Mouse (Mus musculus): ENCODE data around the gene Arhgef39.

Gene Arhgef39

DNA sequence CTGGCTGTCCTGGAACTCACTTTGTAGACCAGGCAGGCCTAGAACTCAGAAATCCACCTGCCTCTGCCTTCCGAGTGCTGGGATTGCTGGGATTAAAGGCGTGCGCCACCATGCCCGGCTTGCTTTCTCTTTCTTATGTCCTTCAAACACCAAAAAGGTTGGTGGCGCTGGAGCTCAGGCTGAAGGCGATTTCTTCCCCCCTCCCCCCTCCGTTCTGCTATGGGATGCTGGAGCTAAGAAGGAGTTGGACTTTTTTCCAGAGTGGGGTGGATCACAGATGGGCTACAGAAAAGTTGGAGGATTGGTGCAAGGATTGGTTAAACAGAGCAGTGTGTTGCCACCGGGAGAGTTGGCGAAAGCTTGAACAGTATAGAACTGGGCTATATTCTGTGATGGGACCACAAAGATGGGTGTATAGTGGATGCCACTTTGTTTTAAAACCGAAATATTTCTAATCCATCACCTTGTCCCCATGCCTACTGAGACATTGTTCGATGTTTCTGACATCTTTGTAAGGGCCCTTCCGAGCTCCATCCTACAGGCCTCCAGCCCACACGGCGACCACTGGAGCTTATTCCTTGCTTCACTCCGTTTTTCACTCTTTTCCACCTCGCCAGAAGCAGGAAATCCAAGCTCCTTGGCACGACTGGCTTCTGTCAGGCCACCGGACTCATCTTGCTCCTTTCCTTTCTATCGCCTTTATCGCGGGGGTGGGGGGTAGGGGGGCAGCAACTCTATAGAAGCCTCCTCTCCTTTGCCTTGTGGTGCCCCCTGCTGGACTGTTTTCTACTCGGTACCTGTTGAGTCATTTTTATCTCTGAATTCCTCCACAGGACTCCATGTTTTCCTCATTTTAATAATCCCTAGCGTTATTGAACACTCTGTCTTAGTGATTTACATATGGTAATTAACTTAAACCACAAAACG is 20.3 kb downstream of the Arhgef39 start:
- no peak for DNase-seq

DNA sequence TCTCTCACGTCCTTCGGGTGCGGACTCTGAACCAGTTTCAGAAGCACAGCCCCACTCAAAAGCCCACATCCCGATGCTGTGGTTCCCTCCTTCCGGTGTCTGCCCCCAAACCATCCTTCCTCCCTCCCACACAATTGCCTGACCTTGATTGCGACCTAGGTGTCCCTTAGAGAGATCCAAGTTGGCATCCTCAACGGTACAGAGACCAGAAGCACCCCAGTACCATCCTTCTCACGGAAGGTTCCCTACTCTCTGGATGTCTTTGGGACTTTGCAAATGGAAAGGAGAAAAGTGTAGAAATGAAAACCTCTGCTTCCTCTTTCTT is 21.0 kb downstream of the Arhgef39 start:
- no peak for DNase-seq

DNA sequence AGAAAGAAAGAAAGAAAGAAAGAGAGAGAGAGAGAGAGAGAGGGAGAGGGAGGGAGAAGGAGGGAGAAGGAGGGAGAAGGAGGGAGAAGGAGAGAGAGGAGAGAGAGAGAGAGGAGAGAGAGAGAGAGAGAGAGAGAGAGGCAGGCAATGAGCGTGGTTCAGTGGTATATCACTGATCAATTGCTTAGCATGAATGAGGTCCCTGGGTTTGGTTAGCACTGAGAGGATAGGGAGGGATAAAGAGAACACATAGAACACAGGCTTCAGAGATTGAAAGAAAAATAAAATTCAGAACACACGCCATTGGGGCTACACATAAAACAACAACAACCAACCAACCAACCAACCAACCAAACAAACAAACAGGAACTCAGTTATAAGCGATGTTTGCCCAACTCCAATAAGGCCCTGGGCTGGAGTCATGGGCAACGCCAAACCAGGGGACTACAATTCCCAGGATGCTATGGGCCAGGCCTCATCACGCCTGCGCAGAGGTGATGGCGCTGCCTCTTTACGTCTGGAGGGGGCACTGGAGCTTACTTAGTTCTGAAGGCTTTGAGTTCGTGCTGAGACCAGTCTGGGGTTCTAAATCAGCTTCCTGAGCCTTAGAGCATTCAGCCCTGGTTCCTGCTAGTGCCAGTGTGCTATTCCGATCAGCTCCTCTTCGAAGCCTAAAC is 21.5 kb downstream of the Arhgef39 start:
- DNase-seq, result peak; percentile 83

DNA sequence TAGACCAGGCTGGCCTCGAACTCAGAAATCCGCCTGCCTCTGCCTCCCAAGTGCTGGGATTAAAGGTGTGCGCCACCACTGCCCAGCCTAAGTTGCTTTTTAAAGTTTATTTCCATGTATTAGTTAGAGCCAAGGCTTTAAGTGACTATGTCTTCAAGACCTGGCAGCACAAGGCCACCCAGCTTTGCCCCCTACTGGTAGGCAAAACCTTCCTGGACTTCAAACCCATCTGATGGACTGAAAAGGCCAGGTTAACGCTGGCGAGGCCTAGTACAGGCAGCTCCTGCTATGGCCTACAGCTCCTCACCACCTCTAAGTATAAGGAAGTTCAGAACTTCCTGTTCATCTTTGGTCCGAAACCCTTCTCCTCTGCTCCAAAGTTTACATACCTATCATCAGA is 22.9 kb downstream of the Arhgef39 start:
- no peak for DNase-seq

DNA sequence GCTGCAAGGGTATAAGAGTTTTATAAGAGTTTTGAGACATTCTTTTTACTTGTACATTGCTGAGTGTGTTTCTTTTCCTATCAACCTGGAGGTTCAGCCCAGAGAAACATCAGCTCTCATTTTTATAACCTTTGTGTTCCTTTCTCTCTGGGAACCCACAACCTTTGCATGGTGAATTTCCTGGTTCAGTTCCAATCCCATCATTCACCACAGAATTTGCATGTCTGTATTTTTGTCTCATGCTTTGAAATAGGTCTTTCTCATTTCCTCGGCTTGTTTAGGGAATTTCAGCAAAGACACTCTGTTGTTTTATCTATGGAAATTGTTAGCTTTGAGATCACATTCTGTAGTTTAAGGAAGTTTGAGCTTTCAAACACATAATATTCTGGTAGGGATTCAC is 25.9 kb downstream of the Arhgef39 start:
- no peak for DNase-seq

DNA sequence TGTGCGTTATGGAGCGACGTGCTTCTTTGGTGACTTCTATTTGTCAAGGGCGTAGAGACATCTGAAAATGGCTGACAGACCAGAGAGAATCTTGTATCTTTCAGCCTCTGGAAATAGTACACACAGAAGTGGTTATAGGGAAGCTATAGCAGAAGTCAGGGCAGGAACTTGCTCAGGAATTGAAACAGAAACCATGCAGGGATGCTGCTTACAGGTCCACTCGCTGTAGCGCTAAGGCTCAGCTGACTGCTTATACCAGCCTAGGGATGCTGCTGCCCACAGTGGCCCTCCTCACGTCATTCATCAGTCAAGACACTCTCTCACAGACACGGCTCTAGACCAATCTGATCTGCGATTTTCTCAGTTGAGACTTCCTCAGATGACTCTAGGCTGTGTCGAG is 29.2 kb downstream of the Arhgef39 start:
- DNase-seq, result no peak

DNA sequence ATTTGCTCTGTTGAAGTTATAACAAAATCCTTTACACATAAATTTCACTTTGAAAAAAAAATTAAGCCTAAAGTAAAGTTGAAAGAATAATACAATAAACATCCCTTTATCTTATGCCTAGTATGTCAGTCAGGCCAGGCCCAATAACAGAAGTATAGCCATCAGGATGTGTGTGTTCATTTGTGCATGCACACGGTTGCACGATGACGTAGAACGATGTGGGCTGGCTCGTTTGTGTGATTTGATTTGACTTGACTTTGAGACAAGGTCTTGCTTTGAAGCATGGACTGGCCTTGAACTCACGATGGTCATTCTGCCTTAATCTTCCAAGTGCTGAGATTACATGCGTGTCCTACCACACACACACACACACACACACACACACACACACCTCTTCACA is 32.6 kb downstream of the Arhgef39 start:
- DNase-seq, result no peak

DNA sequence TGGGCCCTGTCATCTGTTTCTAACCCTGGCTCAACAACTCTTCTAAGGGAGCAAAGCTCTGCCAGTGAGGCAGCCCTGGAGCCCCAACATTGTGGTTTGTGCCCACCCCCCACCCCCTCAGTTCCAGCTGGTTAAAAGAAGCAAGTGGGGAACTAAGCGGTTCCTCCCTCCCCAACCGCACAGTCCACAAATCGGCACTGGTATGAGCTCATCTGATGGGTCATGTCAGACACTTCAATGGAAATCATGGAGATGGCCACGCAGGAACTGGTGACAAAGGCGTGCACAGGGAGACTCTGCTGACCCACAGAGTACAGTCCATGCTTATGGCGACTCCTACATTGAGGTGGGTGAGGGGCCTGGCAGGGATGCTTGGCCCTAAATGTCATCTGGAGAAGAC is 33.6 kb downstream of the Arhgef39 start:
- no peak for DNase-seq

DNA sequence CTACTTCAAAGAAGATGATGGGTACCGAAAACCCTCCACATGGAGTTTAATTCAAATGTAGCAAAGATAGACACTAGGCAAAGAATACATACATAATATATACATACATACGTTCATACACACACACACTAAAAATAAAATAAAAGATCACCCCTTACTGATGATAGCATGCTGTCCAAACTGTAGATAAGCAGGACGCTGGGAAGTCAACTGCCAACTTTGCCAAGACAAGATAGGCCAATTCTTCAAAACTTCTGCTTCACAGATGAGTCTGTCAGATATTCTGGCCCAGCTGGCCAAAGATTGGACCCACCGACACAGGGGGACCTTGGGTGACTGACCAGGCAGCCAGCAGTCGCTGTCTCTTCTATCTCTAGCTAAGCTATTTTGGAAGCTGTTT is 36.4 kb downstream of the Arhgef39 start:
- DNase-seq, result no peak

DNA sequence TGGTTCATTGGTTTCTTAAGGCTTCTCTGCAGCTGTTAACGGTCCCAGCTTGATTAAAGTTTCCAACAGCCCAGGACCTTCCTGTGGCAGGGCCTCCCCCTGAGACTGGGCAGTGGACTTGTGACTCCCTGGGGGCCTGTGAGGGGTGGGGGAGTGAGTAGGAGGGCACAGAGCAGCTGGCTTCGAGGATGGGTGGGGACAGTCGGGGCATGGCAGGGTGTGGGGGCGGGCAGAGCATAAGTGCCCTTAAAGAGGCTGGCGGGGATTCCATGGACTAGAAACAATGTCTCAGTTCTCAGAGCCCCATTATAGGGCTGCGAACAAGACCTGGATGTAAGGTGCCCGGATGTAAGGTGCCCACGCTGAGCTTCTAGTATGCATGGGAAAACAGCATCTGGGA is 42.4 kb downstream of the Arhgef39 start:
- DNase-seq, result no peak

DNA sequence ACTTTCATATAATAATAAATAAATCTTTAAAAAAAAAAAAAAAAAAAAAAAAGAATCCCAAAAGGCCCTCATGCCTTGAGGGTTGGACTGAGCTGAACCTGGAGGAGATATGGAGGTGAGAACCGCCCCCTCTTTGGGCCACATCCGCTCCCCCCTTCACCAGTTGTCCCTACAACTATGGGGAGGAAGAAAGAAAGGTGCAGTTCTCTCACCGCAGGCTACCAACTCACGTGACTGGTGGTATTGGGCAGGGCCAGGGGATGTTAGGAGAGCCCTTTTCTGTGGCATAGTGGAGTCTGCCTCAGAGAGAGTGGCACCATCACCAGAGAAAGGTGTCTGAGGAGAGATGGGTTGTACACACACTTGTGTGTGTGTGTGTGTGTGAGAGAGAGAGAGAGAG is 43.0 kb downstream of the Arhgef39 start:
- no peak for DNase-seq

DNA sequence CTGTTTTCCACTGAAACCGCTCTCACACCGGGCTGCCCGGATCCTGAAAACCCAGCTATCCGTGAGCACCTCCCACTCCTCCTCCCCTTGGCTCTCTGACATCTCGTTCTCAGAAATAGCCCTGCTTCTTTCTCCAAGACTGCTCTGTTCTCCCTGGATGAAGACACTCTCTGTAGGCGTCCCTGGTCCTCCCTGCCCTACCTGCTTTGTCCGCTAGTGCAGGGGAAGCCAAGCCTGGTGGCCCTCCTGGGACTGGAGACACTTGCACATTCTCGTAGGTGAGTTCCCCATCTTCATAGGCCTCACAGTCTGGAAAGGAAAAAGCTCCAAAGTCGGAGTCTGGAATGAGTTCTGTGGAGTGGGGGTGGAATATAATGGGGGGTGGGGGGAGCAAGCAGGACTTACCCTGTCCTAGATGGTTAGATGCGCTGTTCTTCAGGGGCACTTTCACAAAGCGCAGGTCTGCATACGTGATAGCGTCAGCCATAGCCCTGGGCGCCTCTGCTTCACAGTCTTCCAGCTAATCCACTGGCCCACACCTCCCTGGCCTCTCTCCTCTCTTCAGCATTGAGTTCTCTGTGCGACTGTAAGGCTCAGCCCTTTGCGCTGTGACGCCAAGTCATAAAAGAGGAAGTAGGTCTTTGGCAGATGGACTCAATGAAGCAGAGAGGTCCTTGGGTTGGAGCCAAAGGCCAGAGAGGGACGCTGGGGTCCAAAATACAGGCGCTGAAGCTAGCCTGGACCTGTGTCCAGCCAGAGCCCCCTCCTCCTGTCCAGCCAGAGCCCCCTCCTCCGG is 45.3 kb downstream of the Arhgef39 start, which contains the start of gene Cd72:
Cd72 (minus strand) TSS at position 588 of the 796 bp plus-strand sequence.
- no peak for DNase-seq

DNA sequence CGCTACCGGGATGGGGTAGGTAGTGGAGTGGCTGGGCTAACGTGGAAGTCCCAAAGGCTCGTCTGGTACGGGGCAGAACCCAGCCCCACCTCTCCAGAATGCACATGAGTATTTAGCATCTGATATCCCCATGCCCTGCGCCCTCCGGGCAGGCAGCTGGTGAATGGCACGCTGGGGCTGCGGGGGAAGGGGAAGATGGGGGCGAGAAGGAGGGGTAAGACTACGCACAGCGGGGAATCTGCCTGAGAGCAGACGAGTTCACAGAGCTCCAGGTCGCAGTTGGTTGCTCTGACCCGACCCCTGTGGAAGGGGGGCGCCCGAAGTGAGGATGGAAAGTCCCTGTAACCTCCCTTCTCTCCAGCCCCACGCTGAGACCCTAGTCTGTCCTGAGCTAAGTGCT is 46.1 kb downstream of the Arhgef39 start:
- no peak for DNase-seq

DNA sequence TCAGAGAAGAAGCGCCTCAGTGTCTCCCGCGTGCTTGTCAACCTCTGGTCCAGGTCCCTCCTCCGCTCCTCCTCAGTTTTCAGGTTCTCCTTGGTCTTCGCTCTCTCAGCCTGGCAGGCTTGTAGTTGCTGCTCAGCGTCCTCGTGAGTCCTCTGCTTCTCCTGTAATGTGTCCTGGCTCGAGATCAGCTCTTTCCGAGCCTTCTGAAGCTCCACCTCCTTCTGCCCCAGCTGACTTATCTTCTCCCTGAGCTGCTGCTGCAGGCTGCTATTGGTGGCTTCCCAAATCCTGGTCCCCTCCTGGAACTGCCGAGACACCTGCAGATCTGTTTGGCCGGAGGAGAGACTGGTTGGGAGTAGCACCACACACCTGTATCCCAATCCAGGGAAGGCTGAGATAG is 47.2 kb downstream of the Arhgef39 start:
- DNase-seq, result no peak

DNA sequence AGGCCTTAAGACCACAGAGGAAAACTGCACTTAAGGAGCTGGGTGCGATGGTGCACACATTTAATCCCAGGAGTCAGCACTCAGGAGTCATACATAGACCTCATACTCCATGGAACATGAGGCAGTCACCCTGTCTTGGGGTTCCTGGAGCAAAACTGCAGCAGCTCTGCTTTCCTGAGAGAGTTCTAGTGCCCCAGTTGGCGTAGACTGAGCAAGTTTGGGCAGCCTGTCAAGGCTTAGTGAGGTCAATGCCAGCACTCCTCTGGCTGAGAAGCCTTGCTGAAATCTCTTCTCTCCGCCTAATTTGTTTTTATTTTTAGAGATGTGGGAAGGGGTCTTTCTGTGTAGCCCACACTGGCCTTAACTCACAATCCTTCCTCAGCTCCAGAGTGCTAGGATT is 50.9 kb downstream of the Arhgef39 start:
- no peak for DNase-seq

DNA sequence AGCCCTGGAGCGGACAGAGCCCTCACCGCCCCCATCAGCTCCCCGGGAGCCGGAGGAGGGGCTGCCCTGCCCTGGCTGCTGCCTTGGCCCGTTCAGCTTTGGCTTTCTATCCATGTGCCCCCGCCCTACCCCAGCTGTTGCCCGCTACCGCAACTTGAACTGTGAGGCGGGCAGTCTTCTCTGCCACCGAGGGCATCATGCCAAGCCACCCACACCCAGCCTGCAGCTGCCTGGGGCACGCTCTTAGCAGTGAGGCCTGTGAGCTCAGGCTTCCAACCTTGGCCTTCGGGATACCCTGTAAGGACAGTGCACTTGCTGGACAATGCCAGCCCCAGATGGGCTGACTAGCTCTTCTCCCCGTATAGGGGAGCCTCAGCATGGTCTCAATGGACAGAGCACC is 52.2 kb downstream of the Arhgef39 start:
- no peak for DNase-seq
